Comparison of ENCODE assay signal across 13 mouse cellular contexts in the genomic region with DNA sequence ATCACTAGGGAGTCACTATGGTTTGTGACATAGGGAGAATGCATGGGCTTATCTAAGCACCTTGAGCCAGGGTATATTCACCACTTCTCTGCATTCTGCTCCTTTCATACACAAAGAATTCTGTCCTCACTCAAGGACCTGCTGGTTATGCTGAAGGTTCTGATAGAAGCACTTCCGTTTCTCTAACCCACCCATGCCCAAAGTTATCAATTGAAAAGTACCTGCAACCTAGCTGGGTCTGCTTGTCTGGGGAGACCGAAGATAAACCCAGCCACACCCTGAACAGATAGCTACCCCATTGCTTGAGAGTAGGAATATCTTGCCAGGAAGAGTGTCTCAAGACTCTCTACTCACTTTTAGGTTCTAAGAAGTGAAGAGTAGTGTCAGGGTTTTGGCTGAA.
DNase-seq lines count a peak whose midpoint lies in the region; ATAC-seq and TF ChIP-seq lines count a peak whose summit lies in the region.
"Had no signal": no experiment of that assay in that cellular context is flagged by ENCODE, and none has a peak within 500 bp of the region (broad histone marks: within the 10 kb centered on the region; RNA-seq: fewer than 3 reads in every experiment).

No protein-coding gene starts in this region.

- ATAC-seq in forebrain, embryonic 15.5 days (replicated peaks), result no peak
- no peak for ATAC-seq in hindbrain, postnatal 0 days
- no peak for ATAC-seq in hindbrain, embryonic 14.5 days (ENCODE audit: low FRiP score)
- ATAC-seq in midbrain, embryonic 16.5 days, result no peak
- no peak for ATAC-seq in megakaryocyte, adult 5-6 weeks (ENCODE audit: poor library complexity, severe bottlenecking)

- 90% methylated on average over 2 of the region's 2 CpGs for WGBS in forebrain, embryonic 10.5 days
- WGBS in forebrain, embryonic 15.5 days, result 97% methylated on average over 2 of the region's 2 CpGs
- WGBS in hindbrain, postnatal 0 days, result 96% methylated on average over 2 of the region's 2 CpGs
- 97% methylated on average over 2 of the region's 2 CpGs for WGBS in hindbrain, embryonic 14.5 days
- WGBS in midbrain, embryonic 16.5 days, result 93% methylated on average over 2 of the region's 2 CpGs

- H3K9me3 ChIP-seq in forebrain, embryonic 10.5 days, result no peaks in the 10 kb centered on the region
- H3K9me3 ChIP-seq in forebrain, embryonic 15.5 days, result no peaks in the 10 kb centered on the region
- no peaks in the 10 kb centered on the region for H3K9me3 ChIP-seq in hindbrain, postnatal 0 days (ENCODE audit: low read length)
- H3K9me3 ChIP-seq in hindbrain, embryonic 14.5 days (ENCODE audit: control insufficient read depth, low read length), result no peaks in the 10 kb centered on the region
- no peaks in the 10 kb centered on the region for H3K9me3 ChIP-seq in midbrain, embryonic 16.5 days (replicated peaks; ENCODE audit: control insufficient read depth, low read length, poor library complexity, severe bottlenecking)
- H3K9me3 ChIP-seq: embryonic facial prominence, embryonic 13.5 days; megakaryocyte, embryonic 14.5 days had no signal

- H3K4me2 ChIP-seq in forebrain, embryonic 15.5 days (replicated peaks), result no peak overlapping the region
- no peak overlapping the region for H3K4me2 ChIP-seq in hindbrain, postnatal 0 days (ENCODE audit: low read depth, low read length)
- no peak overlapping the region for H3K4me2 ChIP-seq in hindbrain, embryonic 14.5 days (replicated peaks)
- no peak overlapping the region for H3K4me2 ChIP-seq in midbrain, embryonic 16.5 days (ENCODE audit: low read length)
- H3K4me2 ChIP-seq: embryonic facial prominence, embryonic 13.5 days had no signal

- peaks cover 60% of the 10 kb centered on the region for H3K36me3 ChIP-seq in forebrain, embryonic 10.5 days (replicated peaks)
- no peaks in the 10 kb centered on the region for H3K36me3 ChIP-seq in forebrain, embryonic 15.5 days
- H3K36me3 ChIP-seq in hindbrain, postnatal 0 days (ENCODE audit: insufficient read depth, low read length), result no peaks in the 10 kb centered on the region; the same call in 1 of the 2 replicates
- no peaks in the 10 kb centered on the region; the same call in 1 of the 2 replicates for H3K36me3 ChIP-seq in hindbrain, embryonic 14.5 days (replicated peaks; ENCODE audit: control insufficient read depth, insufficient read depth)
- H3K36me3 ChIP-seq in midbrain, embryonic 16.5 days (ENCODE audit: control insufficient read depth, insufficient read depth, low read length), result no peaks in the 10 kb centered on the region

- no peak overlapping the region for H3K4me3 ChIP-seq in forebrain, embryonic 10.5 days
- H3K4me3 ChIP-seq in forebrain, embryonic 15.5 days, result no peak overlapping the region
- no peak overlapping the region for H3K4me3 ChIP-seq in hindbrain, postnatal 0 days (ENCODE audit: low read length)
- H3K4me3 ChIP-seq in hindbrain, embryonic 14.5 days (replicated peaks; ENCODE audit: low read length), result no peak overlapping the region
- H3K4me3 ChIP-seq in midbrain, embryonic 16.5 days (ENCODE audit: low read depth, low read length), result no peak overlapping the region
- H3K4me3 ChIP-seq: embryonic facial prominence, embryonic 13.5 days; megakaryocyte, embryonic 14.5 days had no signal

- peaks cover 15% of the 10 kb centered on the region for H3K4me1 ChIP-seq in forebrain, embryonic 10.5 days
- peaks cover 37% of the 10 kb centered on the region for H3K4me1 ChIP-seq in forebrain, embryonic 15.5 days
- peaks cover 6% of the 10 kb centered on the region for H3K4me1 ChIP-seq in hindbrain, postnatal 0 days (ENCODE audit: insufficient read depth, low read length)
- peaks cover 27% of the 10 kb centered on the region for H3K4me1 ChIP-seq in hindbrain, embryonic 14.5 days (replicated peaks; ENCODE audit: control insufficient read depth, insufficient read depth, low read length)
- H3K4me1 ChIP-seq in midbrain, embryonic 16.5 days (ENCODE audit: control insufficient read depth, insufficient read depth, low read length), result peaks cover 35% of the 10 kb centered on the region

- H3K9ac ChIP-seq in forebrain, embryonic 15.5 days (replicated peaks), result no peak overlapping the region
- no peak overlapping the region for H3K9ac ChIP-seq in hindbrain, postnatal 0 days (replicated peaks; ENCODE audit: low read length)
- no peak overlapping the region for H3K9ac ChIP-seq in hindbrain, embryonic 14.5 days
- no peak overlapping the region for H3K9ac ChIP-seq in midbrain, embryonic 16.5 days (ENCODE audit: low read depth, low read length)
- H3K9ac ChIP-seq: embryonic facial prominence, embryonic 13.5 days had no signal

- H3K27me3 ChIP-seq in forebrain, embryonic 10.5 days (ENCODE audit: poor library complexity, severe bottlenecking), result no peaks in the 10 kb centered on the region
- H3K27me3 ChIP-seq in forebrain, embryonic 15.5 days, result no peaks in the 10 kb centered on the region
- no peaks in the 10 kb centered on the region for H3K27me3 ChIP-seq in hindbrain, postnatal 0 days (ENCODE audit: insufficient read depth, low read length)
- H3K27me3 ChIP-seq in hindbrain, embryonic 14.5 days (ENCODE audit: control insufficient read depth, insufficient read depth, low read length), result no peaks in the 10 kb centered on the region
- no peaks in the 10 kb centered on the region for H3K27me3 ChIP-seq in midbrain, embryonic 16.5 days (ENCODE audit: control insufficient read depth, insufficient read depth, low read depth, low read length)
- H3K27me3 ChIP-seq: embryonic facial prominence, embryonic 13.5 days; megakaryocyte, embryonic 14.5 days had no signal

- peak overlapping the region; percentile 26; the same call in 1 of the 2 replicates for H3K27ac ChIP-seq in forebrain, embryonic 10.5 days
- no peak overlapping the region for H3K27ac ChIP-seq in forebrain, embryonic 15.5 days (replicated peaks)
- H3K27ac ChIP-seq in hindbrain, postnatal 0 days, result peak overlapping the region; percentile 41; the same call in 1 of the 2 replicates
- H3K27ac ChIP-seq in hindbrain, embryonic 14.5 days, result no peak overlapping the region; the same call in 1 of the 2 replicates
- H3K27ac ChIP-seq in midbrain, embryonic 16.5 days (ENCODE audit: low read length), result peak overlapping the region; percentile 0; the same call in 1 of the 2 replicates

- no peak for DNase-seq in forebrain, embryonic 10.5 days (ENCODE audit: extremely low spot score, low spot score)
- no peak for DNase-seq in hindbrain, postnatal 0 days (ENCODE audit: low spot score)
- DNase-seq in hindbrain, embryonic 14.5 days (ENCODE audit: low spot score), result no peak
- peak; percentile 65 for DNase-seq in liver
- DNase-seq in MN1 (ENCODE audit: low spot score), result no peak
- DNase-seq: adrenal gland, adult 8-10 months; cerebellum, adult 9-10 months; gastrocnemius, postnatal 10 days had no signal

- no peak for TF ChIP-seq CTCF in hindbrain, postnatal 0 days (IDR thresholded peaks at IDR 0.05; ENCODE audit: low read depth)

Comparison
In these comparisons a context has a peak if more than half of its experiments do, and no peak if none do; other contexts are left out.
1. H3K27ac ChIP-seq: peak in forebrain, embryonic 10.5 days (single experiment), hindbrain, postnatal 0 days (single experiment) and midbrain, embryonic 16.5 days (single experiment); none in forebrain, embryonic 15.5 days (single experiment) and hindbrain, embryonic 14.5 days (single experiment).